Comparison of ENCODE assay signal across 26 mouse cellular contexts in genomic region chr4:57298181-57298580, GRCm38 (mm10). TPM values are rescaled to one million over a fixed set of nuclear protein-coding genes. Genes with fewer than 3 reads are reported as not detected.
DNase-seq lines count a peak whose midpoint lies in the region; ATAC-seq and TF ChIP-seq lines count a peak whose summit lies in the region.
"Had no signal": no experiment of that assay in that cellular context is flagged by ENCODE, and none has a peak within 500 bp of the region (broad histone marks: within the 10 kb centered on the region; RNA-seq: fewer than 3 reads in every experiment).

No protein-coding gene starts in this region.

- no peak for TF ChIP-seq CTCF in liver, adult 2 months (IDR thresholded peaks at IDR 0.05; ENCODE audit: low read depth, low read length)

- H3K27ac ChIP-seq in liver, adult 2 months (replicated peaks; ENCODE audit: insufficient read depth, low read depth, low read length) = peak overlapping the region; percentile 57
- no peak overlapping the region for H3K27ac ChIP-seq in liver, embryonic 12.5 days
- H3K27ac ChIP-seq in intestine, embryonic 15.5 days = peak overlapping the region; percentile 86; the same call in 1 of the 2 replicates
- H3K27ac ChIP-seq in neural tube, embryonic 14.5 days (ENCODE audit: low read depth, low read length) = no peak overlapping the region
- H3K27ac ChIP-seq: embryonic facial prominence, embryonic 12.5 days; heart, embryonic 13.5 days; limb, embryonic 13.5 days; liver, embryonic 15.5 days; neural tube, embryonic 12.5 days; stomach, embryonic 15.5 days had no signal

- intact Hi-C loops in heart, postnatal 10 days (cut with DNase I) = no loop called here

- no peaks in the 10 kb centered on the region for H3K9me3 ChIP-seq in liver, embryonic 12.5 days (replicated peaks)
- no peaks in the 10 kb centered on the region for H3K9me3 ChIP-seq in intestine, embryonic 15.5 days
- no peaks in the 10 kb centered on the region for H3K9me3 ChIP-seq in neural tube, embryonic 14.5 days (ENCODE audit: control insufficient read depth, low read length)
- H3K9me3 ChIP-seq: embryonic facial prominence, embryonic 12.5 days; heart, embryonic 13.5 days; limb, embryonic 13.5 days; liver, embryonic 15.5 days; neural tube, embryonic 12.5 days; stomach, embryonic 15.5 days had no signal

- peak; percentile 78 for DNase-seq in kidney, adult 9 months
- no peak for DNase-seq in kidney, postnatal 4 days
- DNase-seq in liver, adult 2 months (ENCODE audit: extremely low read depth, low read depth, low spot score) = peak; percentile 76
- no peak for DNase-seq in heart, postnatal 10 days
- DNase-seq: adrenal gland, adult 8-10 months; cerebellum, adult 18-20 months; cerebellum, postnatal 14 days; forebrain, postnatal 0 days; gastrocnemius, postnatal 14 days; heart, adult 18-20 months; lung, postnatal 4 days; midbrain, embryonic 14.5 days; right cerebral cortex, adult 18-20 months; thymus, adult 2 months; thymus, postnatal 4 days had no signal

- no peak overlapping the region for H3K4me3 ChIP-seq in liver, adult 2 months (ENCODE audit: insufficient read depth, low read depth, low read length)
- H3K4me3 ChIP-seq in liver, embryonic 12.5 days = no peak overlapping the region
- H3K4me3 ChIP-seq in intestine, embryonic 15.5 days (replicated peaks) = no peak overlapping the region
- H3K4me3 ChIP-seq in neural tube, embryonic 14.5 days (ENCODE audit: low read depth, low read length) = no peak overlapping the region
- H3K4me3 ChIP-seq: liver, embryonic 15.5 days; neural tube, embryonic 12.5 days had no signal

- H3K79me2 ChIP-seq in liver, adult 2 months (ENCODE audit: control insufficient read depth, insufficient read depth, low read length) = peaks cover 30% of the 10 kb centered on the region

- no peak for TF ChIP-seq POLR2A in liver, adult 2 months (IDR thresholded peaks at IDR 0.05; ENCODE audit: extremely low read depth, insufficient read depth, low read length)

- H3K4me1 ChIP-seq in liver, adult 2 months (ENCODE audit: control insufficient read depth, insufficient read depth, low read length) = peaks cover 23% of the 10 kb centered on the region
- H3K4me1 ChIP-seq in liver, embryonic 12.5 days = peaks cover 25% of the 10 kb centered on the region
- peaks cover 41% of the 10 kb centered on the region for H3K4me1 ChIP-seq in intestine, embryonic 15.5 days (replicated peaks)
- H3K4me1 ChIP-seq in neural tube, embryonic 14.5 days (ENCODE audit: control insufficient read depth, insufficient read depth, low read length) = peaks cover 7% of the 10 kb centered on the region

- no peak for ATAC-seq in liver, embryonic 12.5 days
- no peak for ATAC-seq in intestine, embryonic 15.5 days
- ATAC-seq in neural tube, embryonic 14.5 days (ENCODE audit: low read depth) = no peak
- ATAC-seq: activated CD4-positive, CD25-positive, alpha-beta regulatory T cell, adult 4 months; forebrain, postnatal 0 days; inflammation-experienced regulatory T-cells, adult 6 months had no signal

- no peak overlapping the region for H3K9ac ChIP-seq in liver, adult 2 months (ENCODE audit: low read depth, low read length)
- no peak overlapping the region for H3K9ac ChIP-seq in liver, embryonic 12.5 days
- H3K9ac ChIP-seq in intestine, embryonic 15.5 days = no peak overlapping the region
- no peak overlapping the region for H3K9ac ChIP-seq in neural tube, embryonic 14.5 days (replicated peaks; ENCODE audit: low read depth, low read length)
- H3K9ac ChIP-seq: embryonic facial prominence, embryonic 12.5 days; forebrain, postnatal 0 days; limb, embryonic 13.5 days; liver, embryonic 15.5 days; neural tube, embryonic 12.5 days; stomach, embryonic 15.5 days had no signal

- H3K36me3 ChIP-seq in liver, adult 2 months (ENCODE audit: control insufficient read depth, insufficient read depth, low read length) = no peaks in the 10 kb centered on the region
- no peaks in the 10 kb centered on the region for H3K36me3 ChIP-seq in liver, embryonic 12.5 days
- no peaks in the 10 kb centered on the region for H3K36me3 ChIP-seq in intestine, embryonic 15.5 days
- no peaks in the 10 kb centered on the region for H3K36me3 ChIP-seq in neural tube, embryonic 14.5 days (ENCODE audit: control insufficient read depth, insufficient read depth, low read length)
- H3K36me3 ChIP-seq: embryonic facial prominence, embryonic 12.5 days; heart, embryonic 13.5 days; limb, embryonic 13.5 days; liver, embryonic 15.5 days; neural tube, embryonic 12.5 days; stomach, embryonic 15.5 days had no signal

- no peak overlapping the region for H3K4me2 ChIP-seq in liver, embryonic 12.5 days
- peak overlapping the region; percentile 90 for H3K4me2 ChIP-seq in intestine, embryonic 15.5 days (replicated peaks)
- 0 out of 2 replicates have a peak overlapping the region, but pooled peaks have one; percentile 87 for H3K4me2 ChIP-seq in neural tube, embryonic 14.5 days (ENCODE audit: low read depth, low read length)

- H3K27me3 ChIP-seq in liver, adult 2 months (ENCODE audit: control insufficient read depth, insufficient read depth, low read length) = no peaks in the 10 kb centered on the region
- peaks cover 72% of the 10 kb centered on the region for H3K27me3 ChIP-seq in liver, embryonic 12.5 days (replicated peaks)
- H3K27me3 ChIP-seq in intestine, embryonic 15.5 days (replicated peaks) = no peaks in the 10 kb centered on the region
- H3K27me3 ChIP-seq in neural tube, embryonic 14.5 days (ENCODE audit: control insufficient read depth, insufficient read depth, low read length) = peaks cover 3% of the 10 kb centered on the region; the same call in 1 of the 2 replicates
- H3K27me3 ChIP-seq: stomach, embryonic 15.5 days had no signal

- 24% methylated on average over 4 of the region's 4 CpGs for WGBS in liver, adult 2 months
- 64% methylated on average over 4 of the region's 4 CpGs for WGBS in liver, embryonic 12.5 days (ENCODE audit: insufficient replicate concordance)
- WGBS in intestine, embryonic 15.5 days = 53% methylated on average over 4 of the region's 4 CpGs
- WGBS in neural tube, embryonic 14.5 days = 42% methylated on average over 4 of the region's 4 CpGs

RNA-seq across cellular contexts. Expression of gene Ptpn3, which starts 3.5 kb away (rescaled TPM):
- 18.4 and 27.8 TPM in 2 replicates for total RNA-seq in liver, adult 2 months (2014; rRNA removed)
- 11.8 and 12.7 TPM in 2 replicates for polyA plus RNA-seq in liver, adult 2 months (2012; rRNA removed)
- 0.32 and 0.37 TPM in 2 replicates for polyA plus RNA-seq in liver, embryonic 12.5 days (2016; fragmentation: Nextera tagmentation; extraction: Ambion mirVana)
- 9.4 and 10.4 TPM in 2 replicates for polyA plus RNA-seq in intestine, embryonic 15.5 days (2015; fragmentation: Nextera tagmentation; extraction: Ambion mirVana)
- polyA plus RNA-seq in neural tube, embryonic 14.5 days (2014; fragmentation: Nextera tagmentation; extraction: Ambion mirVana) = 6.3 and 7.6 TPM in 2 replicates
- total RNA-seq in heart, postnatal 10 days (2021) = 10 to 100 TPM; 25.2 to 26.1 TPM

Comparison
In these comparisons a context has a peak if more than half of its experiments do, and no peak if none do; other contexts are left out.
1. DNase-seq: peak in kidney, adult 9 months (single experiment) and liver, adult 2 months (single experiment); none in kidney, postnatal 4 days (0 of 2) and heart, postnatal 10 days (0 of 2).
2. H3K27ac ChIP-seq: peak in liver, adult 2 months (single experiment) and intestine, embryonic 15.5 days (single experiment); none in liver, embryonic 12.5 days (single experiment) and neural tube, embryonic 14.5 days (single experiment).